Mouse (Mus musculus) bone marrow, adult 2 months (tissue): ENCODE results near the gene Gda. TPM values are rescaled to one million over a fixed set of nuclear protein-coding genes. Genes with fewer than 3 reads are reported as not detected.

Experiments used
- H3K27ac ChIP-seq: fragments of 200-500 bp; 2 replicates; pipeline ENCODE4 v1.5.1; 2012; ENCODE audit warnings: low read depth, mild to moderate bottlenecking, control low read depth, inconsistent platforms, low read length; ENCODE audit not compliant: control insufficient read depth, poor library complexity, insufficient read depth
- H3K4me1 ChIP-seq: fragments of 200-500 bp; 2 replicates; pipeline ENCODE4 v1.6.1; 2011; ENCODE audit warnings: low read length; ENCODE audit not compliant: control insufficient read depth, insufficient read depth
- H3K4me3 ChIP-seq: fragments of 200-500 bp; replicated peaks from 2 replicates; pipeline ENCODE3; 2011; ENCODE audit warnings: mild to moderate bottlenecking, low read depth, low read length, control low read depth; ENCODE audit not compliant: control insufficient read depth
- CTCF ChIP-seq: fragments of 200-500 bp; IDR thresholded peaks from 2 replicates; pipeline ENCODE4 v1.5.1; 2011; ENCODE audit warnings: low read length, control low read depth; ENCODE audit not compliant: control insufficient read depth, insufficient read depth
- POLR2A ChIP-seq: fragments of 200-500 bp; IDR thresholded peaks from 2 replicates; pipeline ENCODE4 v1.6.1; 2011; ENCODE audit warnings: low read depth, mild to moderate bottlenecking, control low read depth, low read length, borderline replicate concordance; ENCODE audit not compliant: control insufficient read depth
- WGBS: fragments of 180-500 bp; shearing (Covaris S2); methylation state at CpG from one replicate; pipeline ENCODE4 v1.1.7; 2018; 5-methylcytosine and 5-hydroxymethylcytosine counted together
- polyA plus RNA-seq: library from polyadenylated mRNA; stranded (reverse); fragments of >200 nt; gene quantifications from 2 replicates; pipeline ENCODE4 v1.2.4, GENCODE M21; 2011; ENCODE audit warnings: low replicate concordance; ENCODE audit not compliant: missing spikeins, insufficient read depth, insufficient read length

The Gda gene
- polyA plus RNA-seq, 1 experiment: 51.2 TPM

GRCm38 (mm10) chr19:21357792-21358191 is 115.5 kb downstream of the Gda start:
- Histone ChIP-seq H3K4me1 (no peaks in the 10 kb centered on the region), H3K27ac (no peak overlapping the region), H3K4me3 (no peak overlapping the region)
- TF ChIP-seq POLR2A (no peak), CTCF (no peak)
- WGBS: 75% methylated on average over 6 of the region's 6 CpGs

GRCm38 (mm10) chr19:21349634-21350033 is 123.6 kb downstream of the Gda start:
- WGBS: 82% methylated on average over 6 of the region's 6 CpGs
- H3K4me3 ChIP-seq: no peak overlapping the region
- TF ChIP-seq POLR2A: no peak
- no peak for TF ChIP-seq CTCF
- H3K27ac ChIP-seq: no peak overlapping the region
- no peaks in the 10 kb centered on the region; the same call in 1 of the 2 replicates for H3K4me1 ChIP-seq

GRCm38 (mm10) chr19:21346646-21347045 is 126.6 kb downstream of the Gda start:
- H3K4me1 ChIP-seq: peaks cover 1% of the 10 kb centered on the region; the same call in 1 of the 2 replicates
- H3K27ac ChIP-seq: no peak overlapping the region
- no peak overlapping the region for H3K4me3 ChIP-seq
- TF ChIP-seq CTCF: no peak
- TF ChIP-seq POLR2A: no peak
- 77% methylated on average over 6 of the region's 6 CpGs for WGBS

Other genes with a start within 250 kb of the Gda start
- gene Zfand5, start 201.2 kb downstream of the Gda start, polyA plus RNA-seq: 27.9 and 45.9 TPM in 2 replicates
- gene 1110059E24Rik, start 179.5 kb upstream of the Gda start, polyA plus RNA-seq: 10.3 and 14.1 TPM in 2 replicates
- gene Abhd17b, start 179.7 kb upstream of the Gda start, polyA plus RNA-seq: 3.7 and 9.7 TPM in 2 replicates